ENCODE assay signal across 7 mouse cellular contexts in genomic region chr17:25082081-25082847, GRCm38 (mm10). TPM values are rescaled to one million over a fixed set of nuclear protein-coding genes. Genes with fewer than 3 reads are reported as not detected.
DNase-seq lines count a peak whose midpoint lies in the region; ATAC-seq and TF ChIP-seq lines count a peak whose summit lies in the region.

No protein-coding gene starts in this region.

- DNase-seq in spleen, adult 2 months (ENCODE audit: low read depth in 1 of 2, low spot score in 2 of 2), result no peak
- no peak for DNase-seq in spleen, postnatal 36 days (ENCODE audit: low spot score in 2 of 2)
- peak; percentile 96 for DNase-seq in lung, postnatal 0 days (ENCODE audit: low spot score)
- DNase-seq in spleen, postnatal 4 days (ENCODE audit: low spot score in 2 of 2), result no peak

- no peak; the same call in 1 of the 2 replicates for ATAC-seq in heart, embryonic 11.5 days (replicated peaks; ENCODE audit: insufficient number of reproducible peaks, low FRiP score, low TSS enrichment)
- peak; percentile 46 for ATAC-seq in kidney, embryonic 16.5 days (ENCODE audit: low FRiP score, low TSS enrichment)
- peak; percentile 79 for ATAC-seq in lung, postnatal 0 days
- ATAC-seq in activated CD4-positive, CD25-positive, alpha-beta regulatory T cell, adult 4 months, result no peak

- H3K27me3 ChIP-seq in spleen, adult 2 months (ENCODE audit: control insufficient read depth, insufficient read depth, low read length), result no peaks in the 10 kb centered on the region
- H3K27me3 ChIP-seq in heart, embryonic 11.5 days (ENCODE audit: control insufficient read depth, insufficient read depth, low read length), result no peaks in the 10 kb centered on the region
- no peaks in the 10 kb centered on the region for H3K27me3 ChIP-seq in kidney, embryonic 16.5 days (ENCODE audit: insufficient read depth, low read length)
- no peaks in the 10 kb centered on the region for H3K27me3 ChIP-seq in lung, postnatal 0 days (replicated peaks; ENCODE audit: insufficient read depth, low read length)

- no peak for TF ChIP-seq CTCF in spleen, adult 2 months (IDR thresholded peaks at IDR 0.05; ENCODE audit: extremely low read depth, insufficient read depth, insufficient read length, insufficient replicate concordance)
- peak; percentile 66 for TF ChIP-seq CTCF in lung, postnatal 0 days (IDR thresholded peaks at IDR 0.05)

- TF ChIP-seq EP300 in lung, postnatal 0 days (IDR thresholded peaks at IDR 0.05), result peak; percentile 77

- no peak overlapping the region for H3K4me3 ChIP-seq in spleen, adult 2 months (ENCODE audit: extremely low read depth, insufficient read depth, insufficient read length)
- H3K4me3 ChIP-seq in heart, embryonic 11.5 days (ENCODE audit: low read depth, low read length), result no peak overlapping the region
- H3K4me3 ChIP-seq in kidney, embryonic 16.5 days (ENCODE audit: low read length), result no peak overlapping the region
- 0 out of 2 replicates have a peak overlapping the region, but pooled peaks have one; percentile 3 for H3K4me3 ChIP-seq in lung, postnatal 0 days (ENCODE audit: low read depth, low read length)

- WGBS in spleen, adult 2 months, result 77% methylated on average over 14 of the region's 14 CpGs
- WGBS in heart, embryonic 11.5 days (ENCODE audit: insufficient replicate concordance), result 38% methylated on average over 14 of the region's 14 CpGs
- WGBS in kidney, embryonic 16.5 days, result 56% methylated on average over 14 of the region's 14 CpGs
- 24% methylated on average over 14 of the region's 14 CpGs for WGBS in lung, postnatal 0 days

- no peak overlapping the region for H3K4me2 ChIP-seq in heart, embryonic 11.5 days
- peak overlapping the region; percentile 5; the same call in 1 of the 2 replicates for H3K4me2 ChIP-seq in kidney, embryonic 16.5 days (replicated peaks; ENCODE audit: low read depth, low read length)
- H3K4me2 ChIP-seq in lung, postnatal 0 days (replicated peaks; ENCODE audit: low read depth, low read length), result peak overlapping the region; percentile 32

- no peak for TF ChIP-seq POLR2A in spleen, adult 2 months (IDR thresholded peaks at IDR 0.05; ENCODE audit: low read depth, low read length)

- H3K27ac ChIP-seq in spleen, adult 2 months (ENCODE audit: insufficient read depth, low read length), result peak overlapping the region; percentile 58
- H3K27ac ChIP-seq in heart, embryonic 11.5 days (ENCODE audit: low read depth, low read length), result peak overlapping the region; percentile 88
- peak overlapping the region; percentile 97 for H3K27ac ChIP-seq in kidney, embryonic 16.5 days (ENCODE audit: low read length)
- H3K27ac ChIP-seq in lung, postnatal 0 days (ENCODE audit: low read length), result peak overlapping the region; percentile 94

- peaks cover 3% of the 10 kb centered on the region; the same call in 1 of the 2 replicates for H3K36me3 ChIP-seq in spleen, adult 2 months (ENCODE audit: control insufficient read depth, insufficient read depth, low read length)
- H3K36me3 ChIP-seq in heart, embryonic 11.5 days (ENCODE audit: control insufficient read depth, insufficient read depth, low read length), result no peaks in the 10 kb centered on the region
- H3K36me3 ChIP-seq in kidney, embryonic 16.5 days (ENCODE audit: insufficient read depth, low read length), result no peaks in the 10 kb centered on the region
- no peaks in the 10 kb centered on the region for H3K36me3 ChIP-seq in lung, postnatal 0 days (ENCODE audit: insufficient read depth, low read length)

- peak overlapping the region; percentile 36 for H3K9ac ChIP-seq in heart, embryonic 11.5 days (ENCODE audit: low read depth, low read length)
- H3K9ac ChIP-seq in kidney, embryonic 16.5 days (replicated peaks; ENCODE audit: low read length), result no peak overlapping the region
- H3K9ac ChIP-seq in lung, postnatal 0 days (replicated peaks; ENCODE audit: low read depth), result 0 out of 2 replicates have a peak overlapping the region, but pooled peaks have one; percentile 8

- no peaks in the 10 kb centered on the region for H3K9me3 ChIP-seq in heart, embryonic 11.5 days (replicated peaks; ENCODE audit: control insufficient read depth, low read length)
- H3K9me3 ChIP-seq in kidney, embryonic 16.5 days (ENCODE audit: low read length), result no peaks in the 10 kb centered on the region
- no peaks in the 10 kb centered on the region for H3K9me3 ChIP-seq in lung, postnatal 0 days (ENCODE audit: low read length)

- no peaks in the 10 kb centered on the region for H3K4me1 ChIP-seq in spleen, adult 2 months (ENCODE audit: control insufficient read depth, insufficient read depth, insufficient read length)
- peaks cover 30% of the 10 kb centered on the region for H3K4me1 ChIP-seq in heart, embryonic 11.5 days (ENCODE audit: control insufficient read depth, insufficient read depth, low read length)
- peaks cover 29% of the 10 kb centered on the region for H3K4me1 ChIP-seq in kidney, embryonic 16.5 days (ENCODE audit: insufficient read depth, low read length)
- H3K4me1 ChIP-seq in lung, postnatal 0 days (ENCODE audit: insufficient read depth, low read depth, low read length), result peaks cover 3% of the 10 kb centered on the region

RNA-seq across cellular contexts. Expression of gene Tmem204, which starts 1.1 kb away (rescaled TPM):
- 37.6 and 46.7 TPM in 2 replicates for polyA plus RNA-seq in spleen, adult 2 months (2012; rRNA removed)
- polyA plus RNA-seq in heart, embryonic 11.5 days (2014; fragmentation: Nextera tagmentation; extraction: Ambion mirVana), result 14.4 and 18.5 TPM in 2 replicates
- polyA plus RNA-seq in kidney, embryonic 16.5 days (2015; fragmentation: Nextera tagmentation; extraction: Ambion mirVana), result 34.4 and 44.7 TPM in 2 replicates
- polyA plus RNA-seq in lung, postnatal 0 days (2015; fragmentation: Nextera tagmentation; extraction: Ambion mirVana), result 186 and 218 TPM in 2 replicates
- polyA plus RNA-seq in activated CD4-positive, CD25-positive, alpha-beta regulatory T cell, adult 4 months (2017; shearing (Covaris generic)), result under 1 TPM in 1 of 2 experiments, not detected in 1; 0.63 TPM

RNA-seq across cellular contexts. Expression of gene Telo2, which starts 33.5 kb away (rescaled TPM):
- polyA plus RNA-seq in spleen, adult 2 months (2012; rRNA removed), result 20.7 and 22.6 TPM in 2 replicates
- 22.1 and 25.4 TPM in 2 replicates for polyA plus RNA-seq in heart, embryonic 11.5 days (2014; fragmentation: Nextera tagmentation; extraction: Ambion mirVana)
- 49.5 and 53.4 TPM in 2 replicates for polyA plus RNA-seq in kidney, embryonic 16.5 days (2015; fragmentation: Nextera tagmentation; extraction: Ambion mirVana)
- 13.7 and 13.9 TPM in 2 replicates for polyA plus RNA-seq in lung, postnatal 0 days (2015; fragmentation: Nextera tagmentation; extraction: Ambion mirVana)
- 10 to 100 TPM; 16.8 to 18.7 TPM for polyA plus RNA-seq in activated CD4-positive, CD25-positive, alpha-beta regulatory T cell, adult 4 months (2017; shearing (Covaris generic))

RNA-seq across cellular contexts. Expression of gene Ptx4, which starts 38.3 kb away (rescaled TPM):
- polyA plus RNA-seq in spleen, adult 2 months (2012; rRNA removed), result not detected in 2 replicates
- polyA plus RNA-seq in heart, embryonic 11.5 days (2014; fragmentation: Nextera tagmentation; extraction: Ambion mirVana), result 0.10 TPM in 1 of 2 replicates, not detected in the other
- polyA plus RNA-seq in kidney, embryonic 16.5 days (2015; fragmentation: Nextera tagmentation; extraction: Ambion mirVana), result not detected in 2 replicates
- polyA plus RNA-seq in lung, postnatal 0 days (2015; fragmentation: Nextera tagmentation; extraction: Ambion mirVana), result 0.25 and 0.32 TPM in 2 replicates
- polyA plus RNA-seq in activated CD4-positive, CD25-positive, alpha-beta regulatory T cell, adult 4 months (2017; shearing (Covaris generic)), result not detected

RNA-seq across cellular contexts. Expression of gene Clcn7, which starts 50.9 kb away (rescaled TPM):
- 27.0 and 29.9 TPM in 2 replicates for polyA plus RNA-seq in spleen, adult 2 months (2012; rRNA removed)
- polyA plus RNA-seq in heart, embryonic 11.5 days (2014; fragmentation: Nextera tagmentation; extraction: Ambion mirVana), result 18.9 and 20.4 TPM in 2 replicates
- polyA plus RNA-seq in kidney, embryonic 16.5 days (2015; fragmentation: Nextera tagmentation; extraction: Ambion mirVana), result 23.2 and 26.8 TPM in 2 replicates
- 18.0 and 19.2 TPM in 2 replicates for polyA plus RNA-seq in lung, postnatal 0 days (2015; fragmentation: Nextera tagmentation; extraction: Ambion mirVana)
- 10 to 100 TPM; 15.4 to 16.8 TPM for polyA plus RNA-seq in activated CD4-positive, CD25-positive, alpha-beta regulatory T cell, adult 4 months (2017; shearing (Covaris generic))

Comparison
In these comparisons a context has a peak if more than half of its experiments do, and no peak if none do; other contexts are left out.
1. ATAC-seq: peak in kidney, embryonic 16.5 days (single experiment) and lung, postnatal 0 days (single experiment); none in heart, embryonic 11.5 days (single experiment) and activated CD4-positive, CD25-positive, alpha-beta regulatory T cell, adult 4 months (single experiment).
2. Peak in every context shown above with its lines, with median percentiles within 50 percentile points of each other: H3K27ac ChIP-seq.